Mouse (Mus musculus): ENCODE results near the gene Mtch1.

Mtch1 gene

DNA sequence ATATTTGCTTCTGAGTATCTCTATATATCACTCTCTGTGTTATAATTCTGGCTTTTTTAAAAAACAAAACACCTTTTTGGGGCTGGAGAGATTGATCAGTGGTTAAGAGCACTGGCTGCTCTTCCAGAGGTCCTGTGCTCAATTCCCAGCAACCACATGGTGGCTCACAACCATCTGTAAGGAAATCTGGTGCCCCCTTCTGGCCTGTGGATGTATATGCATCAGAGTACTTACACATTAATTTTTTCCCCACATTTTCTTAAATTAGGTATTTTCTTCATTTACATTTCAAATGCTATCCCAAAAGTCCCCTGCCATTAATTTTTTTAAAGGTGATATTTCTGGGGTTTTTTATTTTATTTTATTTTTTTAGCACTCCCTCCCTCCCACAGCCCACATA lies 34.4 kb downstream of the Mtch1 start:
- no peak for DNase-seq (ENCODE audit: inconsistent age in 2 of 2, low spot score in 1 of 2)

DNA sequence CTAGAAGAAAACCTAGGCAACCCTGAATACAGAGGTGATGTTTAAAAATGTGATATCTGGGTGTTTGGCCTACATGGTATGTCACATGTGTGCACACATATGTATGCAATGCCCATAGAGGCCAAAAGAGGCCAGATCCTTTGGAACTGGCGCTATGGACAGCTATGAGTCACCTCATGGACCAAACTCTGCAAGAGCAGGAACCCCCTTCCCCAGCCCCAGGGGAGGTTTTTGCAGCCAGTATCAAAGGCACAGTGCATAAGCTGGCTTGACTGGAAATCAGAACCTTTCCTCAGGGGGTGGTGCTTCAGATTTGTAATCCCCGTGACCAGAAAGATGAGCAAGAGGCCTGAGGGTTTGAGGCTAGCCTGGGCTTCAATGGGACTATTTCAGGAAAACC lies 35.7 kb downstream of the Mtch1 start:
- no peak for DNase-seq (ENCODE audit: inconsistent age in 2 of 2, low spot score in 1 of 2)

DNA sequence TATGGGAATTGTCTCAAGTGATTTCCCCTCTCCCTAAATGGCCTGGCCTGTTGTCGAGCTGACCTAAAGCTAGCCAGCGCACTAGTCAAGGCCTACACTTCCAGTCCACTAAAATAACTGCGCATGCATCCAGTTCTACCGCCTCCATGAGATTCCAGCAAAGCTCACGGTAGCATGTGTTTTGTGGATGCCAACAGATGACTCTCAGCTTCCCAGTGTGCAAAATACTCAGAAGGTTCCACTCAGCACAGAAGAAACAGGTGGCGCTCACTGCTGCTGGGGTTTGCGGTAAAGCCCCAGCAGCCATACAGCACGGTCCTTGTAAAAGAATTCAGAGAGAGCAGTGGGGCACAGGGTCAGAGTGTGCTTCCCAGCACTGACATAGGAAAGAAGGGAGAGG lies 36.1 kb downstream of the Mtch1 start:
- DNase-seq (ENCODE audit: inconsistent age in 2 of 2, low spot score in 1 of 2): no peak

DNA sequence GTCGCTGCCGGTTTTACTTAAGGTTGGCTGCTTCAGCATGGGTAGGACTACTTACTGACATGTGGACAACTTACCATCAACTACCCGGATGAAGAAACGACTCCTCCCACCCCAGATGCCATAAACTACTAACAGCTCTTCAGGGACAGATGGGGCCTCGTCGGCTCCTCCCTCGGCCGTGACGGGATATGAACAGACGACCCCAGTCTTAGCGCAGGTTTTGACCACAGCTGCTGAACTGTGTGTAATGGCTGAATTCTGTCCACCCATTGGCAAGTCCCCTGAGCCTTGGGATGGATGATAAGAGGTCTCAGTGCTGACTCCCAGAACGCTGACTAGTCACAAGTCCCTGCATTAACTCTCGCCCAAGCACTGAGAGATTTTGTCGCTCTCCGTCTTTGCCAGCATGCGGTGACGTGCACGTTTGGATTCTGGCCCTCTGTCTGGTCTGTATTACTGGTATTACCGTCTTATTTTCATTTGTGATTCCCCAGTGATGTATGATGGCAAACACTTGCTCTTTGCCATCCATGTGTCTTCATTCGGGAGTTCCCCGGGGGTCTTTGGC lies 37.6 kb downstream of the Mtch1 start:
- DNase-seq (ENCODE audit: inconsistent age in 2 of 2, low spot score in 1 of 2): no peak

DNA sequence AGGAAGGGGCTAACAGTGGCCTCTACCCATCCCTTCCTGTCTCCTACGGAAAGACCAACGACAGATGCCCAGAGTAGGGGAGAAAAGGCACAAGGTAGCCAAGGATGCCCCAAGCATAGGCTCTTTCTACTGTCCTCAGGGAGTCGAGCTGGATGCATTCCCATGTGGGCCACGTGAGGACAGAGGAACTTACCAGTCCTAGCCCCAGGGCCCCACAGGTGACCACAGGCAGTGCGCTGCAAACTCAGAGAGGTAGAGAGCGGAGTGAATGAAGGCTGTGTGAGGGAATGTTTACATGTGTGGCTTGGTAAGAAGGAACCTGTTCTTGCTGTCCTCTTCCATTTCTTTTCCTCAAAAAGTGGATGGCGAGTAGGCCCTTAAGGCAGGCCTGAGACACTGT lies 41.9 kb downstream of the Mtch1 start:
- no peak for DNase-seq (ENCODE audit: inconsistent age in 2 of 2, low spot score in 1 of 2)

DNA sequence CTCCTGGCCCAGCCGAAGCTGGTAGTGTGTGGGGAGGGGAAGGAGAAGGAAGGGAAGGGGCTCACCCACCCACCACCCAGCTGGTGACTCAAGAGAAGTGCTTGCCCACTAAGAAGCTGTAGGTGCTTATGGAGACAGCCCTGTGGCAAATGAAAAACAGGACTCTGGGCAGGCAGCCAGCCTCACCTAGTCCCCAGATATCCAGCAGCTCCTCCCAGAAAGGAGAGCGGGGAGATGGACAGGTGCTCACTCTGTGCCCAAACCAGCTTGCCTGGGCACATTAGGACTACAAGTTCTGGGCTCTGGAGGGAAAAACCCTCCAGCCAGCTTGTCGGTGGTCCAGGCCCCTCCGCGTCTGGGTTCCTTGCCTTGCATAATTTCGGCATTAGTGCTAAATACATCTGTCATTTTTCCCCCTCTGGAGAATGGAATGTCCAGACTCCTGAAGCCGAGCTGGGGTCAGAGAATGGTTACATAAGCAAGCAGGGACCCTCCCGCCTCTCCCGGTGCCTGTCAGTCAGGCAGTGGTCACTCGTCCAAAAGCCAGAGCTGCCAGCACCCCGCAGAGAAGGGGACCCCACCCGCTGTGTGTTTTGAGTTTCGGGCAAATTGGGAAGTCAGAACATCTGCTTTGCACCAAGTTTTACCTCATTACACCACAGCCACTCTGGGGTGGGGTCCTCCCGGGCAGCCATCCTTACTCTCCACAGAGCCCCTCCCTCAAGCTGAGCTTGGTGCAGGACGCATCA lies 42.5 kb downstream of the Mtch1 start:
- no peak for DNase-seq (ENCODE audit: inconsistent age in 2 of 2, low spot score in 1 of 2)

DNA sequence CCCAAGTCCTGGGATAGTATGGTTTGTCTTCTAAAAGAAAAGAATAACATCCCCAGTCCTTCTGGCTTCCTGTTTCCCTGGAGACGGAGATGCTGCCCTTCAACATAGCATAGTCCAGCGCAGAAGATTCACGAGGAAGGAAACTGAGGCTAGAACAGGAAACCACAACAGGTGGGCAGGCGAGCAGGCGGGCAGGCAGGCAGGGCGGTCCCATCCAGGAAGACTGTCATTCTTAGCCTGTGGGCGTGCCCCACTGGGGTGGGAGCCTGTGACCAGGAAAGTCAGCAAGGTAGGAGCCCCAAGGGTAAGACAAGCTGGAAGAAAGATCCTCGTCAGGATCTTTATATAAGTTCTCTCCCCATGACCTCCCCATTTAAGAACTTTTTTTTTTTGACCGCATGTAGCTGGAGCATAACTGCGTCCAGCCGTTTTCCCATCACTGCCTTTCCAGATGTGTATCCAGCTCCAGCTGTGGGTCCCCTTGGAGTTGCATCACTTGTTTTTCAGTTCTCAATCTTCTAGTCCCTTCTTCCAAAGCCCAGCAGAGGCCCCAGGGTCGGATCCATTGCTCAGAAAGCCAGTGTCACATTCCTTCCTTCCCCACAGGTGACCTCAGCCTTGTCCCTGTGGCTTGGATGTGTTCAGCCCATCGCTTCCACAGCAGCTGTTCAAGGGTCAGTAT lies 43.2 kb downstream of the Mtch1 start:
- DNase-seq (ENCODE audit: inconsistent age in 2 of 2, low spot score in 1 of 2): no peak

DNA sequence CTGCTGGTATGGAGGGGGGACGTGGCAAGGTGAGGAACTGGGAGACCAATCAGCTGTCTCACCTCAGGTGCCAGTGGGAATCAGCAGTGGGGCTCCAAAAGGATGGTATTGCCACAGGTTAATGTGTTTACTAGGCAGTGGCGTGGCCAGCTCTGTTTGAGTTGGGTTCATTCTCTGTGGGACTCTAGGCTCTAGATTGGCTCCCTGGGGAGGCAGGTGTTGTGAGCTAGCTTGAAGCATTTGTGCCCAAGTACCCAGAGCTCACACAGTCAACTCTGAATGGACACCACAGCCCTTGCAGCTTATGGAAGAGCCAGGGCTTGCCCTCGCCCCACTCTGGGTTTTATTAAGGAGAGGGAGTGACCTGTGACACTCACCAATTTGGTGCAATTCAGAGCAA lies 43.9 kb downstream of the Mtch1 start:
- no peak for DNase-seq (ENCODE audit: inconsistent age in 2 of 2, low spot score in 1 of 2)

DNA sequence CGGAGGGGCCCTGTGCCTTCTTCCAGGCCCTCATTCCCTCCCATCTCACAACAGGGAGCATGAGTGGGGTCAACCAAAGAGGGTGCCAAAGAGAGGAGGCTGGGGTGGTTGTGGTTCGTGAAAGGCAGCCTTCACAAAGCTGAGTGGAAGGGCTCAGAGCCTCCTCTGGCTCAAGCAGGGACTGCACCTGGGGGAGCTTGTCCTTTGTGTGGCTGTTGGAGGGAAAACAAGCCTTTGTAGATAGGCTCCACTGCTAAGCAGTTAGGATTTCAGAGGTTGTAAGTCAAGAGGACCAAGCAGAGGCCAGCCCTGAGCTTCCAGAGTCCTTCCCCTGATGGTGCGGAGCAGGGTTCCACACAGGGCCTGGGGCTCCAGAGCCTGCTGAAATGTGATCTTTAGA lies 44.6 kb downstream of the Mtch1 start:
- no peak for DNase-seq (ENCODE audit: inconsistent age in 2 of 2, low spot score in 1 of 2)

DNA sequence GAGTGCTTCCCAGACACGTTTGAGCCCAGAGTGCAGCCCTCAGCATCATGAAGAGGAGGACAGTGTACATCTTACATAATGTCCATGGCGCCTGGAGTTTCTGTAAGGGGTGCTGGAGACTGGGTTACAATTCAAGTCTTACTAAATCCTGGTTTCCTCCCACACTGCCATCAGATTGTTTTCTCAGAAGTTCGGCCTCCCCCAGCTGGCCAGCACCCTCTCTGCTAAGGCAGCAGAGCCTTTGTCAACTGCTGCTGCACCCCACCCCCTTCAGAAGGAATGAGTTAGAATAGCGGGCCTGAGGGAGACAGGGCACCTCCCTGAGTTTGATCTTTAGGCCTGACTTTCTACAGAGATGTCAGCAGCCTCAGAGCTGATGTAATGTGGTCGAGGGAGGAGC lies 45.6 kb downstream of the Mtch1 start:
- DNase-seq (ENCODE audit: inconsistent age in 2 of 2, low spot score in 1 of 2): no peak

DNA sequence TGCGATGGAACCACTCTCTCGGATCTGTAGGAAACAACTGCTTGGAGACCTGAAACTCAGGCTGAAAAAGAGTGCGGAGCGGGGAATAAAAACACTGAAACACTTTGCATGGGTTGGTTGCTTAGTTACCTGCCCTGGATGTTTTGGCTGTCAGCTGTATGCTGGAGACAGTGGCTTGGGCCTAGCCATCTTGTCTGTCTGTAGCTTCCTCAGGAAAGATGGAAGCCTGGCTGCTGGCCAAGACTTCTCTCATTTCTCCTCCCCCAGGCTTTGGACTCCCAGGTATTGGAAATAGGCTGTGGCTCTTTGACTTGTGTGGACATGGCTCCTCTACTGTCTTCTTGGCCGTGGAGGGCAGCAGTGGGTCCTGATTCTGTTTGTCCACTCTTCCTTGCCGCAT lies 46.3 kb downstream of the Mtch1 start:
- DNase-seq (ENCODE audit: inconsistent age in 2 of 2, low spot score in 1 of 2): no peak

DNA sequence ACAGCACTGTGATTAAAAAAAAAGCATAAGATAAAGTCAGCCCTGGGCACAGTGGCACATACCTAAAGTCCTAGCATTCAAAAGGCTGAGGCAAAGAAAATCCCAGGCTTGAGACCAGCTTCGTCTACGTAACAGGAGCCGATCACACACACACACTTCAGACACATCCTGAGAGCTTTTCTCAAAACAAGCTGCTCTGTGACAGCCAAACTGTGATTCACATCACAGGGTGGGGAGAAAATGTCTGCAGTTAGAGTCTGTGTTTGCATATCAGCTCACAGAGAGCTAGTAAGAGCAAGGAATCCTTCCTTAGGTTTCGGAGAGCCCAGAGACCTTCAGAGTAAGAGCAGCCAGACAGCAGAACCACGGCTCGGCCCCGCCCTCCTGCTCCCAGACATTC lies 46.8 kb downstream of the Mtch1 start:
- no peak for DNase-seq (ENCODE audit: inconsistent age in 2 of 2, low spot score in 1 of 2)

DNA sequence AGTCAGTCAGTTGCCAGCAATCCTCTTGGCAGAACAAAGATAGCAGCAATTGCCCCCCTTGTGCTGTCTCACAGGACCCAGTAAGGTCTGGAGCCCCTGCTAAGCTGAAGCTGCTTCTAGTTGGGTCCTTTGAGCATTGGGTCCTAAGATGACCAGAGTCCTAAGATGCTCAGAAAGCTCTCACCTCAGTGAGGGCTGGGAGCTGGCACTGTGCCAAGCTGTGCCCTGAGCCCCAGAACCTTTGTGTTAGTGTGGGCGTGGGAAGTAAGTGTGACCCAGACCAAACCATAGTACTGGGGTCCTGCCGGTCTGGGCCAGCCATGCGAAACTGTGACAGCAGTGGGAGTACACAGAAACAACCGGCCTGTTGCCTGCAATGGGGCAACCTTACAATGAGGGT lies 48.5 kb downstream of the Mtch1 start:
- DNase-seq (ENCODE audit: inconsistent age in 2 of 2, low spot score in 1 of 2): no peak

DNA sequence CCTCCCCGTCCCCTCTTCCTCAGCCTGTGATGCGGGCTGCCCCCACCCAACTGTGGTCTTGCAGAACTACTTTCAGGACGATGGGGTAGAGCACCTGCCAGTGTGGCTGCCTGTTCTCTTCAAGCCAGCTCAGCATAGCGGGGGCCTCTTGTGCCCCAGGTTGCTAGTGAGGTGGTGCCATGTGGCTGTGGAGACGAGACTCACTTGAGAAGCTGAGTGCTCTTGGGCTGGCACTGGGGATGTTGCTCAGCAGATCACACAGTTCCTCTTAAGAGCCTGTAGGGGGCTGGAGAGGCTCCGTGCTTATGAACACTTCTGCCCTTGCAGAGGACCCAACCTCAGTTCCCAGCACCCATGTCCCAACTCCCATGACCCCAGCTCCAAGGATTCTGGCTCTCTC lies 49.9 kb downstream of the Mtch1 start:
- DNase-seq (ENCODE audit: inconsistent age in 2 of 2, low spot score in 1 of 2): no peak

DNA sequence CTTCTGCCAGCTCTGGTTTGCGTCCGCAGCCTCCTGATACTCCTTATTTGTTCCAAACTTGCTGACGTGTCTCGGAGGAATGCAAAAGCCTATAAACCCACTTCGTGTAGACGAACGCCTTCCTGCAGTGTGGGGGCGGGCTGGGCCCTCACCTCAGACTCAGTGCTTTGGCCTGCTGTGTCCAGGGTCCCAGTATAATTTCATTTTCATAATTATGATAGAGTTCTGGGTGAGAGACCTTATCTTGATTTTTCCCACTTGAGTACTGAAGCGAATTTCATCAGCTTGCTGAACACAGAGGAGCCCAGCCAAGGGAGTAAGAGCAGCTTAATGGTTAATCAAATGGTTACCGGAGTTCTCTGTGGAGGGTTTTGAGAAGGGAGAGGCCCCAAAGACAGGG lies 50.4 kb downstream of the Mtch1 start:
- DNase-seq (ENCODE audit: inconsistent age in 2 of 2, low spot score in 1 of 2): no peak

DNA sequence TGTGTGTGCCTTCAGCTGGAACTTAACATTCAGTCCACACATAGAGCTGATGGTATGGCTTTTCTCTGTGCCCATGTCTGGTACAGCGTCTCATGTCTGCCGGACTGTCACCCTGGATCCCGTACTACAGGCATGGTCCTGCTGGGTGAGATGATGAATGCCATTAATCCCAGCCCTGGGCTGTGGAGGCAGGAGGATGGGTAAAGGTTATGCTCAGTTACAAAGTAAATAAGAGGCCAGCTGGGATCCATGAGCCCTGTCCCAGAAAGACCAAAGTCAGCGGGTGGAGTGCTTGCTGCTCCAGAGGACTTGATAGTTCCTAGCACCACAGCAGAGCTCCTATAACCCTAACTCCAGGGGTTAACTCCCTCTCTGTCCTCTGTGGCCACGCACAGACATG lies 51.9 kb downstream of the Mtch1 start:
- DNase-seq (ENCODE audit: inconsistent age in 2 of 2, low spot score in 1 of 2): no peak

DNA sequence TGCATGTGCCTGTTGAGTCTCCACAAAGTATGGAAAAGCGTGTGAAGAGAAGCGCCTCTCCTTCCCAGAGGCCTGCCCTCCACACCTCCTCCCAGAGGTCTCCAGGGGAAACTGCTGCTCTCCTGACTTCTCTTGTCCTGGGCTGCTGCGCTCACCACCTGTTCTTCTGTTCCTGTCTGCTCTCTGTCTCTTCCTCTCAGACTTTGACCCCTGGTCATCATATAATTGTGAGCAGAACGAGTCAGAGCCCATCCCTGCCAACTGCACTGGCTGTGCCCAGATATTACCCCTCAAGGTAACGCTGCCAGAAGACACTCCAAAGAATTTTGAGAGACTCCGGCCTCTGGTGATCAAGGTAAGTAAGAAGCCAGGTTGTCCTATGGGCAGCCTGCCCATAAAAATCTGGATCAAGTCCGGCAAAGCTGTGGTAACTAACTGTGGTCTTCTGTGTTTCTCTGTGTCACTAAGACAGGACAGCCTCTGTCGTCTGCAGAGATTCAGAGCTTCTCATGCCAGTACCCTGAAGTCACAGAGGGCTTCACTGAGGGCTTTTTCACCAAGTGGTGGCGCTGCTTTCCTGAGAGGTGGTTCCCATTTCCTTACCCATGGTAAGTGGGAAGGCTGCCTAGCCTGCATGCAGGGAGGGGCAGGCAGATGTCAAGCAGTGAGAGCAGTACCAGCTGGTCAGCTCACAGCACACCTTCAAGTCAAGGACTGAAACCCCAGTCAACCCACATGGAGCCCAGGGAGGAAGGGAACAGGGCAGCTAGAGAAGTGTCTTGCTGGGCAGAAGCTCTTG lies 53.7 kb downstream of the Mtch1 start:
- no peak for DNase-seq (ENCODE audit: inconsistent age in 2 of 2, low spot score in 1 of 2)

DNA sequence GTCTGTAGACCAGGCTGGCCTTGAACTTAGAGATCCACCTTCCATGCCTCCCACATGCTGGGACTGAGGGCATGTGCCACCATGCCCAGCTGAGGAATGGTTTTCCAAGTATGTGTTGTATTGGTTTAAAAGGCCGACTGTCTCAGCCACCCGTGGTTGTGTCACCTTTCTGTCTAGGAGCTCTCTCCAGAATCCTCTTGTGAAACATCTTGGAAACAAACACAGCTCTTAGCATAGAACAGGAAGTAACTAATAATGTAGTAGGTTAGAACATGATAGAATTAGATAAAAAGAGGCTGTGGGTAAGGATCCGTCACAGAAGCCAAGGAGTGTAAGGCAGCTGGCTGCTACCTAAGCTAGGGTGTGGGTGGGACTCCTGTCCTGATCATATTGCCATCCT lies 54.7 kb downstream of the Mtch1 start:
- no peak for DNase-seq (ENCODE audit: inconsistent age in 2 of 2, low spot score in 1 of 2)

DNA sequence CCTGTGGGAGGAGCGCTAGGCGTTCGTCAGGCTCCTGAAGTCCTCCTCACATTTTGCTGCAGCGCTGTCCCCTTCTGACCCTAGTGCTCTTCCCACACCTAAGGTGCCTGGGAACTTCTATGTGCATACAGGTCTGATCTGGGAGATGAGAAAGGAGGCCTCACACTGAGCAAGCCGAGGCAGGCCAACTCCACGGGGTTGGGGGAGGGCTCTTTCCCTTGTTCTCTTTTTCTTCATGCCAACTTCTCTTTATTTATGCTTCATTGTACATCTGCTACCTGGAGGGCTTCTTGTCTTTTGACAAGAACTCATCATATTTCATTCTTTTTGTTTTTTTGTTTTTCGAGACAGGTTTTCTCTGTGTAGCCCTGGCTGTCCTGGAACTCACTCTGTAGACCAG lies 55.9 kb downstream of the Mtch1 start:
- DNase-seq (ENCODE audit: inconsistent age in 2 of 2, low spot score in 1 of 2): no peak

DNA sequence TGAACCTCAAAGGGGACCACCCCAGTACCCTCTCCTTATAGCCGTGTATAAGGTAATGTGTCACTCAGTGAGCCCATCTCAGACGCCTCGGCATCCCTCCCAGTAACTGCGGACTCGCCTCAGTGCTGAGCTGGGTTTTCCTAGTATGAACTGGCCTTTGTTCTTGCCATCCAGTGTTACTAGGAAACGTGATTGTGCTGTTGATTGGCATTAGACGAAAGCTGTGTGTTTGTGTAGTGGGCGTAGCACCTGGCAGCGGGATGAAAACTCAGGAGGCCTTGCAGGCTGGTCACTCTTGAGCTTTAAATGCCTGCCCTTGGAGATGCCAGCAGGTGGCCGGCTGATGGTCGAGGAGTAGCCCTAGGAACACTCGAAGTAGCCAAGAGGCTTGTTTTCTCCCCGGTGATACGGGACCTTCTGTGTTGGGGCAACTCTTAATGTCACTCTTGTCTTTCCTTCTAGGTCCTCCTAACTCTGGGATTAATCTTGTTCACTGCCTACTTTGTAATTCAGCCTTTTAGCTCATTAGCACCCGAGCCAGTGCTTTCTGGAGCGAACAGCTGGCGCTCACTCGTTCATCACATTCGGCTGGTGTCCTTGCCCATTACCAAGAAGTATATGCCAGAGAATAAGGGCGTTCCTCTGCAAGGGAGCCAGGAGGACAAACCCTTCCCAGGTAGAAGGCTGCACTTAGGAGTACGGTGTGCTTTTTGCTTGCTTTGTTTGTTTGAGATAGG lies 65.3 kb downstream of the Mtch1 start:
- DNase-seq (ENCODE audit: inconsistent age in 2 of 2, low spot score in 1 of 2): no peak
